Mouse (Mus musculus) MEL (cell line): ENCODE data around the gene Gga1.

ENCODE experiments used
- EP300 ChIP-seq, 2 experiments: IDR thresholded peaks; 2 replicates each; pipeline ENCODE4 v1.6.1; 2011; ENCODE audit warnings: improper control_type of control experiment in 2 of 2, low read length in 2 of 2, low read depth in 1 of 2, mild to moderate bottlenecking in 1 of 2
- POLR2A ChIP-seq, 2 experiments: IDR thresholded peaks; 2 replicates each; pipeline ENCODE4 v1.6.1; 2011 to 2012; ENCODE audit warnings: low read length in 2 of 2, mild to moderate bottlenecking in 2 of 2, control low read depth in 1 of 2, improper control_type of control experiment in 1 of 2, low read depth in 1 of 2, moderate library complexity in 1 of 2; ENCODE audit not compliant: control insufficient read depth in 1 of 2, insufficient read depth in 1 of 2, poor library complexity in 1 of 2

DNA sequence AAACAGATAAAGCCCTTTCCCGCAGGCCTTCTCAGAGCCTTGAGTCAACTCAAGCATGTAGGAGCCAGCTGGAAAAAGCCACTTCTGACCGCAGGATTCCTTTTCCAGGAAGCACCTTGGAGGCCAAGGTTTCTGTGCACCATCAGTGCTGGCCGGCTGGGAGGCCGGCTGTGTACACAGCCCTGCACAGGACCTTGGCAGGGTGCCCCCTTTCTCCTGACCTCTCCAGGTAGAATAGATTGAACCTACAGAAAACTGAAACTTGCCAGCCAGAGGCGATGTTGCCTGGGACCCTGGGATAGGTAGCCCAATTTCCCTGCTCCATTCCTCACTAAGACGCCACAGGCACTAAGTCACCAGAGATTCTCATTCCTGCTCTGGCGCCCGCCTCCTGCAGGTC lies 31.1 kb upstream of the Gga1 start:
- TF ChIP-seq POLR2A (IDR thresholded peaks at IDR 0.05; ENCODE audit: control insufficient read depth in 1 of 2, insufficient read depth in 1 of 2, low read depth in 1 of 2, low read length in 2 of 2, poor library complexity in 1 of 2) (no peak), EP300 (IDR thresholded peaks at IDR 0.05; ENCODE audit: low read depth in 1 of 2, low read length in 2 of 2) (no peak)
